Mouse (Mus musculus) stomach, postnatal 0 days (tissue): ENCODE data around the gene Abcb6.

Experiments
- CTCF ChIP-seq: IDR thresholded peaks from 2 replicates; pipeline ENCODE4 v1.5.1; 2016; ENCODE audit warnings: antibody characterized with exemption, low read depth, mild to moderate bottlenecking, moderate library complexity
- EP300 ChIP-seq: optimal IDR thresholded peaks from 2 replicates; pipeline ENCODE3; 2016; ENCODE audit warnings: antibody characterized with exemption

- no peak for TF ChIP-seq CTCF
- no peak for TF ChIP-seq EP300
These were observed 11.0 kb upstream of the Abcb6 start for GRCm38 (mm10) chr1:75191258-75191621.
